Mouse (Mus musculus): ENCODE results near the gene Tmem218.

Gene Tmem218

DNA sequence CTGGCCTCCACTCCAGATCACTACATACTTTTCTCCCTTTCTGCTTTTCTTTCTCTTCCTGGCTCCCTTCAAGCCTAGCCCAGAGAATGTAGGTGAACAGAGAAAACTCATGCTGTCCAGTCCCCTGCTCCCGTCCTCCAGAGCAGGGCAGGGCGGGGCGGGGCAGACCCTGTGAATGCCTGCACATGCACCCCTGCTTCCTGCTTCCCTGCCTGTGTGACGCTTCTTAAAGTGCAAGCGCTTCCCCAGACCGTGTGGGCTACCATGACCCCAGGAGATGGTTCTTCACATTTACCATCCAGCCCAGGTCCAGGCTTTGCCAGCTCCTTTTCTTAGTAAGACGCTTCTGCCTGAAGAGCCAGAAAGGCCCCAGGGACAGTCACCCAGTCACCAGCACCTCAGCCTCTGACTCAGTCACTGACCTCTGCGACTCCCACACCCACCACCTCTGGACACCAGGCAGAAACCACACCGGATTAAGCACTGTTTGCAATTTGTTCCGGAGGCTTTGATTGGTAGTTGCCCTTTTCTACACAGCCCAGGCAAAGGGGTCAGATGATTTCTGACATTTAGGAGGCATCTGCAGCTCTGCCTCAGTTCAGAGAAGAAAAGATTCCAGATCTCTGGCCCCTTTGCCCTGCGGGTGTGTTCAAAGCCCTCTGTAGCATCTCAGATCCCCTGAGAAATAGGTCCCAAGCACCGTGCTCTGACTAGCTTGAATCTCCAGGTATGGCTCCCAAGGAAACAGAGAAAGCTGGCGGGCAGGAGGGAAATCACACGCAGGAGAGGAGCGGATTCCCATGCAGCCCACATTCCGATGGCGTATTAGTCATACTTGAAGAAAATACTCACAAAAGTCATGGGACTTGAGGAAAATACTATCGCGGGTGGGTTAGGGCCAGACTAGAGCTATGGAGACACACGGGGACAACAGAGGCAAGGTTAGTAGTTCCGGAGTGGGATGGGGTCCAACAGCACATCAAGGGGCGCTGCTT is 24.5 kb downstream of the Tmem218 start:
- DNase-seq (ENCODE audit: low spot score), result no peak

DNA sequence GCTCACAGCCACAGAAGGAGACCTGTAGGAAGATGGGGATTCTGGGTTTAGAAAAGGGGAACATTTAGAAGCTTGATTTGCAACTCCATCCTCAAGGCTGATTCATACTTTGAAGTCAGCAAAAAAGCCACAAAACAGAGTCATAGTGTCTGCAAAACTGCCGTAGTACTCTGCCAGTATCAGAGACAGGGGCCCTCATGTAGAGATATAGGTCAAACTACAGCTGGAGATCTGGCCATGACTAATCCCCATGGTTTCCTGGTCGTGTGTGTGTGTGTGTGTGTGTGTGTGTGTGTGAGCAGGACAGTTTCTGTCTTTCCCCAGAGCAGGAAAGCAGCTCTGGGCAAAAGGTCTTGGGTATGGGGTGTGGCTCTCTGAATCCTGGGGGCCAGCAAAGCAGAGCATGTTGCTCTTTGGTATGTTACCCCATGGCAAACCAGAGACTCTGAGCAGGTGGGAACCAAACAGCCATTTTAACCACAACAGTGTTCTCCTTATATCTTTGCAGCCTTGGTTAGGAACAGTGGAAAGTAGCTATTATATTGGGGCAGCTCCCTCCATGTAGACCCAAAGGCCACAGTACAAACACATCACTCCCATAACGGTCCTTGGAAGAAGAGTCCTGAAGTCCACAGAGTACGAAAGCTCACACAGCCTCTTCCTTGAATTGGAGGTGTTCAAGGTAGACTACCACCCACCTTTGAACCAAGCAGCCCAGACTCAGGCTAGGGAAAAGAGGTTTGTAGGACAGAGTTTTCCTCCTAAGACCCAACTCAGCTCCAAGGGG is 28.1 kb downstream of the Tmem218 start:
- DNase-seq (ENCODE audit: low spot score), result peak; percentile 6

DNA sequence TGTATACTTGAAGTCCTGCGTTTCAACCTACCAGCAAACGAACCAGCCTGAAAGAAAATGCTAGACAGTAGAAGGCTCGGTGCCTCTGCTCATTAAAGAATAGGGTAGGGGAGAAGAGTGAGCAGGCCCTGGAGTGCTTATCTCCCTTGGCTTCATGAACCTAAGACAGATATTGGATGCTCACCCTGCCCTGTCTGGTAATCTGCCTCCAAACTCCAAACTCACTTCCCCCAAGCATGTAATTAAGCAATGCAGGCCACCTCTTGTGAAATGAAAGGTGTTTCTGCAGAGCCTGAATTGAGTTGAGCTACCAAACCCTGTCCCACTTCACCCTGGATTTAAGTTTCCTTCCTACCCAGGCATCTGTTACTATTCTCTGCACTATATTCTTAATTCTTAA is 34.7 kb downstream of the Tmem218 start:
- DNase-seq (ENCODE audit: low spot score), result no peak

DNA sequence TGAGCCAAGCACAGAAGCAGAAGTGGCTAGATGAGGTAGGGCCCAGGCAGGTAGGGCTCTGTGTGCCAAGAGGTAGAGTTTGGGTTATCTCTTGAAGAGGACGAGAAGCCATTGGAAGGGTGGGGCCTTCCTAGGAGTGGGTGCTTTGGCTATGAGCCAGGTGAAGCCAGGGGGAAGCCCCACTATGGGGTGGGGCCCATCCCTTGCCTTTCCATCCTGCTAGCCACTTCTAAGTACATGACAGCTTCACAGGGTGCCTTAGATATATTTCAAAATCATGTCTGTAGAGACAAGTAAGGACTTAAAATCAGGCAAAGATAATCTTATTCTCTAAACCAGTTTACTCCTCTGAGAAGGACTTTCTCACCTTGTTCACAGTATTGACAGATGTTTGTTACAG is 36.6 kb downstream of the Tmem218 start:
- no peak for DNase-seq (ENCODE audit: low spot score)

DNA sequence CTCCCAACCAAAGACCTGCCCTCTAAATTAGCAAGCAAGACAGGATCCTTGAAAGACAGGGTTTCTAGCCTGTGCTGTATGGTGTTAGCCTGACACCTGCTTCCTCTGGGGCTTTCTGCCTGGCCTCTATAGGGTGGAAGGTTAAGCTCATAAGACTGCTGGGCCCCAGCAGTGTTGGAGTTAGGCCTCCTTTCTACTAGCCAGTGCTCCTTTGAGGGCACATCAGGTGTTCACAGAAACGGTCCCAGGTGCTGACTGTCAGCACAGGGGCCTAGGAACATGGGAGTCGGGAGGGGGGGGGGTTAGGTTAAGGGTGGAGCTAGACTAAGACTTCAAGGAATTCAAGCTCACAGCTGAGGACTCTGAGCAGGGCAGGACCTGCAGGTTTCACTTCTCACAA is 37.4 kb downstream of the Tmem218 start:
- no peak for DNase-seq (ENCODE audit: low spot score)

DNA sequence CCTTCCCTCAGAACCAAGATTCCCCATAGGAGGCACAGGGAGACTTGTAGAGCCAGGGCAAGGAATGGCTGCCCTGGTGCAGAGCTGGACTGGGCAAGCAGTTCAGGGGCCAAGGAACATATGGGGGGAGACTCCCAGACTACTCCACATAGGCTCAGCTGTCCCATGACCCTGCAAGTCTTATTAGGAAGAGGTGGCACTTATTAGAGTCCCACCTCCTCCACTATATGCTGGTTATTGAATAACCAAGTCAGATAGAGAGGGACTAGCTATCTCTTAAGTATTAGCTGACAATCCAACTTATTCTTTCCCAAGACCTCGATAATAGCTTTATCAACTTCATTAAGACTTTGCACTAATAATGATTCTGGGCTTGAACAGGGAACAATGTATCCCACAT is 37.8 kb downstream of the Tmem218 start:
- no peak for DNase-seq (ENCODE audit: low spot score)

DNA sequence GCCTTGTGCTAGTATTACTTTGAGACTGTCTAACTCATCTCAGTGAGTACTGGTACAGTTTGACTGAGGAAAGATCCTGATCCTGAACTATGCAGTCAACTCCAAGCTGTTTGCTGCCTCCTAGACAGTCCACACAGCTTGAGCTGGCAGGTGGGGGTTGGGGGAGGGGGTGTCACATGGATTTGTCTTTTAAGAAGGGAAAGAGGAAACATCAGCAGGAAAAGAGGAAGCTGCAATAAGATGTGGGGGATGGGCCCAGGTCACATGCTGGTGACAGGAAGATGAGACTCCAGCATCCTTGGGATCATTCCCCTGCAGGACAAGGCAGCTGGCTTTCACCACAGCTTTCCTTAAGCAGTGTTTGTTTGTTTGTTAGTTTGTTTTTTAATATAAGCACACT is 39.4 kb downstream of the Tmem218 start:
- no peak for DNase-seq (ENCODE audit: low spot score)

DNA sequence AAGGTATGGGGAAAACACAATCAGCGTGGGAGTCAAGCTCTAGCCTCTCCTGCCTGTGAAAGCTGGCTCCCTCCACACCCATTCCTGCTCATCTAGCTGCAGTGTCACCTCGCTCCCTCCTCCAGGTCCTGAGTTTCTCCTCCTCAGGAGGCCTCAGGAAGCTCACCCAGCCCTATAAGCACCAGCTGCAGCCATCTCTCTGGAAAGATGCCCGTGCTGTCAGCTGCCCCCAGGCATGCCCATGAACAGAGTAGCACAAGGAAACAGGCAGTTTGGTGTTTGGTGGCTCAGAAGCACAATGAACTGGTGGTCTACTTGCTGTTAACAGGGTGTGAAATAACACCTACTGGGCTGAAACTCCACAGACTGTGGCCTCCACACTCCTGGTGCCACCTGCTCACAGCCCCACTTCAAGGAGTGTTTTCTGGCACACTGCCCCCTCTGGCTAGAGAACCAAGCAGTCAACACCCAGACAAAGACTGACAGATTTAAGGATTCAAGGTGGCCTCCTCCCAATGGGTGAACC is 40.4 kb downstream of the Tmem218 start:
- DNase-seq (ENCODE audit: low spot score), result no peak

DNA sequence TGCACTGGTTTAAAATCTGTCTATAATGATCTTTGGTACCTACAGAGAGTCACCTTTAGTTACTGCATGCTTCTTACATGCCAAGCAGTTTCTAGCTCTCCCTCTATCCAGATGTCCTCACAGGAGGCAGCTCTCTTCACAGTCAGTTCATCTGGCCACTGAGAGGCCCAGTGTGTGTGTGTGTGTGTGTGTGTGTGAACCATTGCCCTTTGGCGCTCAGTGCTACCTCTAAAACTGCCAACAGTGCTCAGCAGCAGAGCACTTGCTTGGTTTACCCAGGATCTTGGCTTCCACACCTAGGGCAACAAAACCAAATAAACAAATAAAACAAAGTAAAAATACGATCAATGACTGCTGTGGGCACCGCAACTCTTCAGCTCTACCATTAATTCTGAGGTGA is 42.0 kb downstream of the Tmem218 start:
- DNase-seq (ENCODE audit: low spot score), result no peak

DNA sequence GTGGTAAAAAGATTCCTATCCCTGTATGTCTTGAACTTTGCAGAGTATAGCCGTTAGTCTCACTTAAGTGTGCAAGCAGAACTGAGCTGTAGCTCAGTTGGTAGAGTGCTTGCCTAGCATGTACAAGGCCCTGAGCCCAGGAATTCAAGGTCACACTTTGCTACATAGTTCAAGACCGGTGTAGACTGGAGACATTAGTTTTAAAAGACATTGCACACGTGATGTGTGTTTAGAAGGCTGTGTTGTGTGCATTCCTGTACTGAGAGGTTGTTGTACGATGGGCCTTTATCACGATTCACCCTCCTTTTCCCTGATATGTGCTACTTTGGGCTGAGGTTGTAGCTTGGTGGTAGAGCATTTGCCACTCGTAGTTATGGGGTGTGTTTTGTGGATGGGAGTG is 42.6 kb downstream of the Tmem218 start:
- no peak for DNase-seq (ENCODE audit: low spot score)

DNA sequence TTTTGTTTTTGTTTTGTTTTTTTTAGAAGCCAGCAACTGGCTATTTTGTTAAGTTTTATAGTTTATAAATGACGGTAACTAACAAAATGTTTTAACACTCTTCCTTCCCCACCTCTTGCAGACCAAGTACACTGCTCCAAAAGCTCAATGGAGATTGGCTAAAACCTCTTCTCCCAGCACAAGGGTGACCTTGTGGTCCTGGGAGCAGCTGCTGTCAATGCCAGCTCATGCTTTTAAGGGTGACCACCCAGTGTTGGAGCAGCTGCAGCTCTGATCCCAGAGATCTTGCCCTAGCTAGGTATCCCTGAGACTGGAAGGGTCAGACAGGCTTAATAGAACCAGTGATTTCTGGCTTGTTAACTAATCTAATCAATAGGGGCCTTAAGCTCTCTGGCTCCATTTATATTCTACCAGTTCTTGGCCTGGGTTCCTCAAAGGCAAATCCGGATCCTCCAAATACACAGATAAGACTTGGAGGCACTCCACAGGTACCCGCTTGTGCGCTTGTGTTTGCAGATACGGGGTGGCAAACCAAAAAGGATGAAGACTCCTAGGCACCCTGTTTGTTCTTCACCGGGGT is 46.6 kb downstream of the Tmem218 start:
- DNase-seq (ENCODE audit: low spot score), result no peak

DNA sequence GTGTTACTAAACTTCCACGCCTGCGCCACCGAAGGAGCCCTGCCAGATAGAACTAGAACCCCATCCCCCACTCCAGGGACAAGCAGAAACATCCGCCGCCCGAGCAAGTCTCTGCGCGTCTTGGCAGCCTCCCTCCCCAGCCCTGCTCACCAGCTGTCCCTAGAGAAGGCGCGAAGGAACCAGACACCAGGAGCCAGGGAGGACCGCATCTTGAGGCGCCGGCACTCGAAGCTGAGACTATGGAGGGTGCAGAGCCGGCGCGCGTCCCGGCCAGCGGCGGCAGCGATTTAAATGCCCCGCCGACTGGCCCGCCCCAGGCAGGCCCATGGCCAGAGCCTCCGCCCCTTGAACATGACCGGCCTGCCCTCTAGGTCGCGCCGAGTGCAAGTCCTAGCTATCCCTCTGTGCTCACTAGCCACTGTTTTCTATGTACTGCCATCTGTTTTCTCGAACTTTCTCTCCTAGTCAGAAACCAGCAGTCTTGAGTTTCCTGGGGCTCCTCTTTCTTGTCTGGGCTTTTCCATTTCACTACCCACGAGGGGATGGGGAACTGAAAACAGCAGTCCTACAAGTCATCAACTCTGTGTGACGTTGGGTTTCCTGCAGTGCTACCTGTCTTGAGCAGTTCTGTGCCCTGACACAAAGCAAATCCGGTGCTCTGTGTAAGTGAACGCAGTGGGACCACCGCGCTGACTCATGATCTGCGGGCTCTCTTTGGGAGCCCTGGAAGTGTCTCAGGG is 47.3 kb downstream of the Tmem218 start, which contains the start of gene Slc37a2:
Slc37a2 (minus strand) TSS at position 590 of the 740 bp plus-strand sequence.
- peak; percentile 60 for DNase-seq (ENCODE audit: low spot score)

DNA sequence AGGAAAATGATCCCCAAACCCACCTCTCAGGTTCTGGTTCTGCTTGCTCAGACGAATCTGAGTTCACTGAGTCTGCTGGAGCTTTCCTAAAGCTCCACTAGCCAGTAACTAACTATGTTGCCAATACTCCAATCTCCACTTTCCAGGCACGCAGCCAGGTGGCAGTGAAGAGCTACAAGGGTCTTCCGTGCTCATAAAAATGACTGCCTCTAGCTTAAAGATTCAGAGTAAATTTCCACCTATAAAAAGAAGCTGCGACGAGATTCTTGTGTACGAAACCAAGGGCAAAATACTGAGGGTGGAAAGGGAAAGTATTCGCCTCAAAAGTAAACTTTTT is 47.8 kb downstream of the Tmem218 start:
- DNase-seq (ENCODE audit: low spot score), result peak; percentile 60

DNA sequence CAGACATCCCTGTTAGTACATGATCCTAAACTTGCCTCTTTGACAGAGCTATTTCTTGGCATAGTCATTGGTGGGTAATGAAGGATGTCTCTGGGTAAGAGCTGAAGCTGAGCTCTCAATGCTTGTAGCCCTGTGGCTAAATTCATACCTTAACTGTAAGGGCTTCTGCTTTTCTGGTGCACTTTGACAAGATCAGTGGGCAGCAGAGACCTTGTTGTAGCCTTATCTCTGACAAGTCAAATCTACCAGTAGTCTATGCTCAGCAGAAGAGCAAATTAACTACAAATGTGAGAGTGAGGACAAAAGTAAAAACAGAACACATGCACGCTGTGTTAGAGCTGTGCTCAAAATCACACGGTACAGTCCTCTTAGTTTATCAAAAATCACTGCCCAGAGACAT is 58.6 kb downstream of the Tmem218 start:
- DNase-seq (ENCODE audit: low spot score), result no peak
